ENCODE assay signal across 16 mouse cellular contexts in genomic region chr17:4804013-4804412, GRCm38 (mm10).
A peak's percentile ranks its signal among the peaks of the same experiment; 100 is the strongest.
DNase-seq lines count a peak whose midpoint lies in the region; ATAC-seq and TF ChIP-seq lines count a peak whose summit lies in the region.
"Had no signal": no experiment of that assay in that cellular context is flagged by ENCODE, and none has a peak within 500 bp of the region (broad histone marks: within the 10 kb centered on the region; RNA-seq: fewer than 3 reads in every experiment).

No protein-coding gene starts in this region.

- H3K4me1 ChIP-seq in forebrain, embryonic 14.5 days (ENCODE audit: control insufficient read depth, insufficient read depth, low read length), result no peaks in the 10 kb centered on the region
- no peaks in the 10 kb centered on the region for H3K4me1 ChIP-seq in forebrain, embryonic 11.5 days (replicated peaks; ENCODE audit: control insufficient read depth, insufficient read depth, low read length)
- H3K4me1 ChIP-seq in intestine, embryonic 15.5 days (replicated peaks), result peaks cover 6% of the 10 kb centered on the region
- H3K4me1 ChIP-seq in intestine, postnatal 0 days (replicated peaks; ENCODE audit: control insufficient read depth, insufficient read depth, low read length), result no peaks in the 10 kb centered on the region
- no peaks in the 10 kb centered on the region for H3K4me1 ChIP-seq in midbrain, embryonic 11.5 days (ENCODE audit: control insufficient read depth, insufficient read depth, low read length)
- H3K4me1 ChIP-seq: embryonic facial prominence, embryonic 13.5 days; heart, embryonic 13.5 days had no signal

- 79% methylated on average over 4 of the region's 4 CpGs for WGBS in forebrain, embryonic 14.5 days
- 88% methylated on average over 4 of the region's 4 CpGs for WGBS in forebrain, embryonic 11.5 days
- 64% methylated on average over 4 of the region's 4 CpGs for WGBS in intestine, embryonic 15.5 days
- 36% methylated on average over 4 of the region's 4 CpGs for WGBS in intestine, postnatal 0 days
- 90% methylated on average over 4 of the region's 4 CpGs for WGBS in midbrain, embryonic 11.5 days

- no peaks in the 10 kb centered on the region for H3K36me3 ChIP-seq in forebrain, embryonic 14.5 days (ENCODE audit: control insufficient read depth, insufficient read depth, low read length)
- no peaks in the 10 kb centered on the region for H3K36me3 ChIP-seq in forebrain, embryonic 11.5 days (ENCODE audit: control insufficient read depth, insufficient read depth, low read length)
- no peaks in the 10 kb centered on the region for H3K36me3 ChIP-seq in intestine, embryonic 15.5 days
- H3K36me3 ChIP-seq in intestine, postnatal 0 days (ENCODE audit: control insufficient read depth, insufficient read depth), result no peaks in the 10 kb centered on the region
- H3K36me3 ChIP-seq in midbrain, embryonic 11.5 days (ENCODE audit: control insufficient read depth, insufficient read depth, low read length), result no peaks in the 10 kb centered on the region
- H3K36me3 ChIP-seq: embryonic facial prominence, embryonic 13.5 days; heart, embryonic 13.5 days had no signal

- TF ChIP-seq CTCF in intestine, postnatal 0 days (IDR thresholded peaks at IDR 0.05; ENCODE audit: low read depth), result no peak
- no peak for TF ChIP-seq CTCF in brain, embryonic 14.5 days (IDR thresholded peaks at IDR 0.05; ENCODE audit: borderline replicate concordance, extremely low read depth, insufficient read depth, insufficient read length)

- no peak overlapping the region for H3K4me3 ChIP-seq in forebrain, embryonic 14.5 days (ENCODE audit: low read depth, low read length)
- H3K4me3 ChIP-seq in forebrain, embryonic 11.5 days (ENCODE audit: low read depth, low read length), result no peak overlapping the region
- no peak overlapping the region for H3K4me3 ChIP-seq in intestine, embryonic 15.5 days (replicated peaks)
- no peak overlapping the region for H3K4me3 ChIP-seq in intestine, postnatal 0 days (ENCODE audit: low read depth, low read length)
- H3K4me3 ChIP-seq in midbrain, embryonic 11.5 days (ENCODE audit: low read depth, low read length), result no peak overlapping the region
- H3K4me3 ChIP-seq: embryonic facial prominence, embryonic 13.5 days; heart, embryonic 13.5 days had no signal

- peak; percentile 46 for DNase-seq in forebrain, embryonic 14.5 days (ENCODE audit: low spot score)
- no peak for DNase-seq in forebrain, embryonic 11.5 days (ENCODE audit: low spot score)
- peak; percentile 66 for DNase-seq in brain, embryonic 14.5 days (ENCODE audit: low read depth)
- DNase-seq in telencephalon, adult 2 months (ENCODE audit: low read depth, low spot score), result peak; percentile 39
- no peak for DNase-seq in midbrain, embryonic 11.5 days (ENCODE audit: low spot score, missing footprints)
- DNase-seq: adrenal gland, postnatal 10 days; cerebellum, adult 18-20 months; cerebellum, adult 9-11 months; cerebellum, postnatal 36 days; gastrocnemius, postnatal 36 days; heart, postnatal 36 days had no signal

- 0 out of 2 replicates have a peak, but pooled peaks have one; percentile 26 for ATAC-seq in forebrain, embryonic 14.5 days
- ATAC-seq in forebrain, embryonic 11.5 days (replicated peaks; ENCODE audit: low FRiP score), result no peak
- ATAC-seq in intestine, embryonic 15.5 days, result peak; percentile 67; the same call in 1 of the 2 replicates
- ATAC-seq in intestine, postnatal 0 days, result no peak
- ATAC-seq in midbrain, embryonic 11.5 days (ENCODE audit: low FRiP score), result no peak
- ATAC-seq: hindbrain, embryonic 16.5 days had no signal

- H3K27ac ChIP-seq in forebrain, embryonic 14.5 days (ENCODE audit: low read depth, low read length), result no peak overlapping the region
- no peak overlapping the region for H3K27ac ChIP-seq in forebrain, embryonic 11.5 days (ENCODE audit: low read depth, low read length)
- H3K27ac ChIP-seq in intestine, embryonic 15.5 days, result no peak overlapping the region
- H3K27ac ChIP-seq in intestine, postnatal 0 days (ENCODE audit: low read depth, low read length), result no peak overlapping the region
- no peak overlapping the region for H3K27ac ChIP-seq in midbrain, embryonic 11.5 days (ENCODE audit: low read depth, low read length)
- H3K27ac ChIP-seq: embryonic facial prominence, embryonic 13.5 days; heart, embryonic 13.5 days had no signal

- H3K27me3 ChIP-seq in forebrain, embryonic 14.5 days (replicated peaks; ENCODE audit: control insufficient read depth, insufficient read depth, low read length), result no peaks in the 10 kb centered on the region
- no peaks in the 10 kb centered on the region for H3K27me3 ChIP-seq in forebrain, embryonic 11.5 days (ENCODE audit: control insufficient read depth, insufficient read depth, low read length)
- H3K27me3 ChIP-seq in intestine, embryonic 15.5 days (replicated peaks), result no peaks in the 10 kb centered on the region
- no peaks in the 10 kb centered on the region for H3K27me3 ChIP-seq in intestine, postnatal 0 days (replicated peaks; ENCODE audit: control insufficient read depth, insufficient read depth, low read length)
- no peaks in the 10 kb centered on the region for H3K27me3 ChIP-seq in midbrain, embryonic 11.5 days (ENCODE audit: control insufficient read depth, insufficient read depth, low read length)
- H3K27me3 ChIP-seq: embryonic facial prominence, embryonic 13.5 days; heart, embryonic 13.5 days had no signal

- H3K9me3 ChIP-seq in forebrain, embryonic 14.5 days (replicated peaks; ENCODE audit: control insufficient read depth, low read length), result no peaks in the 10 kb centered on the region
- H3K9me3 ChIP-seq in forebrain, embryonic 11.5 days (ENCODE audit: control insufficient read depth, low read length), result no peaks in the 10 kb centered on the region
- no peaks in the 10 kb centered on the region for H3K9me3 ChIP-seq in intestine, embryonic 15.5 days
- H3K9me3 ChIP-seq in intestine, postnatal 0 days (ENCODE audit: control insufficient read depth), result no peaks in the 10 kb centered on the region
- H3K9me3 ChIP-seq in midbrain, embryonic 11.5 days (ENCODE audit: control insufficient read depth, low read length), result no peaks in the 10 kb centered on the region
- H3K9me3 ChIP-seq: embryonic facial prominence, embryonic 13.5 days; heart, embryonic 13.5 days had no signal

- TF ChIP-seq POLR2A in brain, embryonic 14.5 days (IDR thresholded peaks at IDR 0.05; ENCODE audit: borderline replicate concordance, extremely low read depth, insufficient read depth, insufficient read length, poor library complexity, severe bottlenecking), result no peak

- no peak overlapping the region for H3K9ac ChIP-seq in forebrain, embryonic 14.5 days (ENCODE audit: low read length)
- H3K9ac ChIP-seq in forebrain, embryonic 11.5 days (ENCODE audit: low read length), result no peak overlapping the region
- H3K9ac ChIP-seq in intestine, embryonic 15.5 days, result no peak overlapping the region
- H3K9ac ChIP-seq in intestine, postnatal 0 days (ENCODE audit: low read depth, low read length), result no peak overlapping the region
- no peak overlapping the region for H3K9ac ChIP-seq in midbrain, embryonic 11.5 days (ENCODE audit: low read length)
- H3K9ac ChIP-seq: embryonic facial prominence, embryonic 13.5 days; heart, embryonic 13.5 days had no signal

- no peak overlapping the region for H3K4me2 ChIP-seq in forebrain, embryonic 14.5 days (ENCODE audit: low read length)
- no peak overlapping the region for H3K4me2 ChIP-seq in forebrain, embryonic 11.5 days (ENCODE audit: low read depth, low read length, severe bottlenecking)
- no peak overlapping the region for H3K4me2 ChIP-seq in intestine, embryonic 15.5 days (replicated peaks)
- no peak overlapping the region for H3K4me2 ChIP-seq in intestine, postnatal 0 days (replicated peaks; ENCODE audit: low read depth)
- H3K4me2 ChIP-seq in midbrain, embryonic 11.5 days, result no peak overlapping the region
- H3K4me2 ChIP-seq: embryonic facial prominence, embryonic 13.5 days; heart, embryonic 13.5 days had no signal

Comparison
In these comparisons a context has a peak if more than half of its experiments do, and no peak if none do; other contexts are left out.
1. ATAC-seq: peak in forebrain, embryonic 14.5 days (single experiment) and intestine, embryonic 15.5 days (single experiment); none in forebrain, embryonic 11.5 days (single experiment), intestine, postnatal 0 days (single experiment) and midbrain, embryonic 11.5 days (single experiment).
2. DNase-seq: peak in forebrain, embryonic 14.5 days (single experiment), brain, embryonic 14.5 days (single experiment) and telencephalon, adult 2 months (single experiment); none in forebrain, embryonic 11.5 days (single experiment) and midbrain, embryonic 11.5 days (single experiment).